Comparison of ENCODE assay signal across 14 mouse cellular contexts in genomic region chr2:7260186-7260585, GRCm38 (mm10).
DNase-seq lines count a peak whose midpoint lies in the region; ATAC-seq and TF ChIP-seq lines count a peak whose summit lies in the region.
"Had no signal": no experiment of that assay in that cellular context is flagged by ENCODE, and none has a peak within 500 bp of the region (broad histone marks: within the 10 kb centered on the region; RNA-seq: fewer than 3 reads in every experiment).

No protein-coding gene starts in this region.

- DNase-seq in gastrocnemius, adult 18-20 months (ENCODE audit: low spot score): peak; percentile 78
- no peak for DNase-seq in gastrocnemius, postnatal 10 days
- peak; percentile 99 for DNase-seq in liver, adult 2 months (ENCODE audit: extremely low read depth, low read depth, low spot score)
- peak; percentile 31 for DNase-seq in gastrocnemius, adult 2 months
- no peak for DNase-seq in thymus, postnatal 25 days
- no peak for DNase-seq in testis, postnatal 10 days (ENCODE audit: low spot score)
- DNase-seq: right cerebral cortex, postnatal 4 days had no signal

- H3K27ac ChIP-seq in liver, adult 2 months (replicated peaks; ENCODE audit: insufficient read depth, low read depth, low read length): peak overlapping the region; percentile 69
- H3K27ac ChIP-seq in liver, embryonic 12.5 days: no peak overlapping the region
- peak overlapping the region; percentile 73 for H3K27ac ChIP-seq in gastrocnemius, adult 2 months
- H3K27ac ChIP-seq in limb, embryonic 15.5 days: 0 out of 2 replicates have a peak overlapping the region, but pooled peaks have one; percentile 43
- H3K27ac ChIP-seq: forebrain, embryonic 10.5 days had no signal

- ATAC-seq in liver, embryonic 12.5 days: no peak
- no peak for ATAC-seq in limb, embryonic 15.5 days (ENCODE audit: insufficient number of reproducible peaks, low FRiP score, low TSS enrichment, low read depth)
- ATAC-seq: Patski had no signal

- H3K4me1 ChIP-seq in liver, adult 2 months (ENCODE audit: control insufficient read depth, insufficient read depth, low read length): peaks cover 11% of the 10 kb centered on the region
- H3K4me1 ChIP-seq in liver, embryonic 12.5 days: no peaks in the 10 kb centered on the region
- 0 out of 2 replicates have a peak, but pooled peaks cover 4% of the 10 kb centered on the region for H3K4me1 ChIP-seq in limb, embryonic 15.5 days
- H3K4me1 ChIP-seq: forebrain, embryonic 10.5 days; megakaryocyte, embryonic 14.5 days had no signal

- WGBS in liver, adult 2 months: 17% methylated on average over 4 of the region's 4 CpGs
- WGBS in liver, embryonic 12.5 days (ENCODE audit: insufficient replicate concordance): 60% methylated on average over 4 of the region's 4 CpGs
- WGBS in limb, embryonic 15.5 days: 57% methylated on average over 4 of the region's 4 CpGs

- no peaks in the 10 kb centered on the region for H3K79me2 ChIP-seq in liver, adult 2 months (ENCODE audit: control insufficient read depth, insufficient read depth, low read length)

- no peaks in the 10 kb centered on the region for H3K36me3 ChIP-seq in liver, adult 2 months (ENCODE audit: control insufficient read depth, insufficient read depth, low read length)
- no peaks in the 10 kb centered on the region for H3K36me3 ChIP-seq in liver, embryonic 12.5 days
- no peaks in the 10 kb centered on the region for H3K36me3 ChIP-seq in limb, embryonic 15.5 days
- H3K36me3 ChIP-seq: forebrain, embryonic 10.5 days had no signal

- H3K27me3 ChIP-seq in liver, adult 2 months (ENCODE audit: control insufficient read depth, insufficient read depth, low read length): no peaks in the 10 kb centered on the region
- no peaks in the 10 kb centered on the region for H3K27me3 ChIP-seq in liver, embryonic 12.5 days (replicated peaks)
- H3K27me3 ChIP-seq in limb, embryonic 15.5 days: no peaks in the 10 kb centered on the region
- H3K27me3 ChIP-seq: megakaryocyte, embryonic 14.5 days; Patski had no signal

- no peaks in the 10 kb centered on the region for H3K9me3 ChIP-seq in liver, embryonic 12.5 days (replicated peaks)
- no peaks in the 10 kb centered on the region for H3K9me3 ChIP-seq in limb, embryonic 15.5 days
- H3K9me3 ChIP-seq: forebrain, embryonic 10.5 days; megakaryocyte, embryonic 14.5 days had no signal

- no peak overlapping the region for H3K4me2 ChIP-seq in liver, embryonic 12.5 days
- H3K4me2 ChIP-seq in limb, embryonic 15.5 days: no peak overlapping the region
- H3K4me2 ChIP-seq: liver, embryonic 11.5 days had no signal

- TF ChIP-seq POLR2A in liver, adult 2 months (IDR thresholded peaks at IDR 0.05; ENCODE audit: extremely low read depth, insufficient read depth, low read length): no peak

- TF ChIP-seq CTCF in liver, adult 2 months (IDR thresholded peaks at IDR 0.05; ENCODE audit: low read depth, low read length): no peak
- no peak for TF ChIP-seq CTCF in gastrocnemius, adult 2 months (IDR thresholded peaks at IDR 0.05)

- H3K4me3 ChIP-seq in liver, adult 2 months (ENCODE audit: insufficient read depth, low read depth, low read length): no peak overlapping the region
- no peak overlapping the region for H3K4me3 ChIP-seq in liver, embryonic 12.5 days
- H3K4me3 ChIP-seq in gastrocnemius, adult 2 months: no peak overlapping the region
- H3K4me3 ChIP-seq in limb, embryonic 15.5 days: no peak overlapping the region
- H3K4me3 ChIP-seq: forebrain, embryonic 10.5 days; megakaryocyte, embryonic 14.5 days; myocyte had no signal

- no peak overlapping the region for H3K9ac ChIP-seq in liver, adult 2 months (ENCODE audit: low read depth, low read length)
- no peak overlapping the region for H3K9ac ChIP-seq in liver, embryonic 12.5 days
- H3K9ac ChIP-seq in limb, embryonic 15.5 days: no peak overlapping the region

- intact Hi-C loops in gastrocnemius, adult 2 months (cut with DNase I): no loop called here

Comparison
In these comparisons a context has a peak if more than half of its experiments do, and no peak if none do; other contexts are left out.
1. DNase-seq: peak in gastrocnemius, adult 18-20 months (single experiment), liver, adult 2 months (single experiment) and gastrocnemius, adult 2 months (single experiment); none in gastrocnemius, postnatal 10 days (single experiment), thymus, postnatal 25 days (single experiment) and testis, postnatal 10 days (single experiment).